Mouse (Mus musculus): Measurements from ENCODE around the gene Fgr. TPM values are rescaled to one million over a fixed set of nuclear protein-coding genes. Genes with fewer than 3 reads are reported as not detected.

Gene Fgr
- polyA plus RNA-seq, 1 experiment from 2014 or later: 0.08 TPM

DNA sequence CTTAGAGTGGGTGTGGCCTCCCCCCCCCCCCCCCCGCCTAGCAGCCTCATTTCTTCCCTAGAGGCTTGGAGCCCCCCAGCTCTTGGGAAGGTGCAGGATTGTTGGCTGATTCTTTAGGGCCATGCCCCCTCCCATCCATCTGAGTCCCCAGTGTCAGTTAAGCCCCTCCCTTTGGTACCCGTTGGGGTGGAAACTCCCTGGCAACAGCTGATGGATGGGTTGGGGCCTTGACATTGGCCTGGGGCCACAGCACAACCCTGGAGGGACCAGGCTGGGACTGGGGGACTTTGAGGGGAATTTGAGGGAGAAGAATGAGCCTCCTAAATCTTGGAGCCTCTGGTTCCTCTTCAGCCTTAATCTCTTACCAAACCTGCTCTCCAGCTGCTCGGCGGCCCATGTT, 50.5 kb downstream of the Fgr start:
- 27% methylated on average over 3 of the region's 4 CpGs for WGBS
- peak overlapping the region; percentile 81 for H3K27ac ChIP-seq

GRCm38 (mm10) chr4:133024969-133025685, 51.2 kb downstream of the Fgr start:
- Histone ChIP-seq H3K9me3 (replicated peaks) (no peaks in the 10 kb centered on the region), H3K4me1 (peaks cover 81% of the 10 kb centered on the region), H3K9ac (peak overlapping the region; percentile 46), H3K36me3 (0 out of 2 replicates have a peak, but pooled peaks cover 7% of the 10 kb centered on the region), H3K4me2 (replicated peaks) (peak overlapping the region; percentile 22), H3K27me3 (no peaks in the 10 kb centered on the region), H3K4me3 (no peak overlapping the region), H3K27ac (peak overlapping the region; percentile 81)
- 0 out of 2 replicates have a peak, but pooled peaks have one; percentile 16 for ATAC-seq (ENCODE audit: low FRiP score)
- WGBS: 22% methylated on average over 9 of the region's 10 CpGs

More for the DNA sequence above, 50.5 kb downstream of the Fgr start:
- no peak overlapping the region for H3K4me3 ChIP-seq
- 0 out of 2 replicates have a peak overlapping the region, but pooled peaks have one; percentile 22 for H3K4me2 ChIP-seq (replicated peaks)
- 0 out of 2 replicates have a peak, but pooled peaks cover 7% of the 10 kb centered on the region for H3K36me3 ChIP-seq
- no peak overlapping the region for H3K9ac ChIP-seq
- H3K4me1 ChIP-seq: peaks cover 81% of the 10 kb centered on the region
- no peaks in the 10 kb centered on the region for H3K27me3 ChIP-seq
- H3K9me3 ChIP-seq (replicated peaks): no peaks in the 10 kb centered on the region
- no peak for ATAC-seq (ENCODE audit: low FRiP score)

DNA sequence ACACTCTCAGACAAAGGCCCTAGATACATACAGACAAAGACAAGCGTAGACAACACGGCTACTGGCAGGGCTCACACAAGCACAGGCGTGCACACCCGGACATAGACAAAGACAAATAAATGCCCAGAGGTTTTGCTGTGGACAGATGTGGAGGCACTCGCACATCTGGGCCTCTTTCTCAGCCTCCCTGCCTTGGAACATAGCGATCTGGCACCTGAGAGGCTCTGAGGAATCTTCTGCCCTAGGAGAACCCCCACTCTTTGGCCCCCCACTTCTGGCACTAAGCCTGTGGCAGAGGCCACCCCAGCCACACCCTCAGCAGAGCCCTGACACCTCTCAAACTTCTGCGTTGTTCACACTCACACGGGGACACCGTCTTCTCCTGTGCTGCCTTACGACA, 52.4 kb downstream of the Fgr start:
- Histone ChIP-seq H3K9me3 (replicated peaks) (no peaks in the 10 kb centered on the region), H3K4me3 (no peak overlapping the region), H3K9ac (0 out of 2 replicates have a peak overlapping the region, but pooled peaks have one; percentile 19), H3K4me2 (replicated peaks) (0 out of 2 replicates have a peak overlapping the region, but pooled peaks have one; percentile 13), H3K27me3 (no peaks in the 10 kb centered on the region), H3K4me1 (peaks cover 71% of the 10 kb centered on the region), H3K27ac (peak overlapping the region; percentile 81), H3K36me3 (0 out of 2 replicates have a peak, but pooled peaks cover 7% of the 10 kb centered on the region)
- 67% methylated on average over 10 of the region's 10 CpGs for WGBS
- no peak for ATAC-seq (ENCODE audit: low FRiP score)

GRCm38 (mm10) chr4:133026826-133027375, 53.0 kb downstream of the Fgr start:
- no peak for ATAC-seq (ENCODE audit: low FRiP score)
- 24% methylated on average over 2 of the region's 2 CpGs for WGBS
- 0 out of 2 replicates have a peak, but pooled peaks cover 7% of the 10 kb centered on the region for H3K36me3 ChIP-seq
- peaks cover 64% of the 10 kb centered on the region for H3K4me1 ChIP-seq
- no peaks in the 10 kb centered on the region for H3K27me3 ChIP-seq
- H3K9ac ChIP-seq: 0 out of 2 replicates have a peak overlapping the region, but pooled peaks have one; percentile 19
- no peak overlapping the region for H3K4me3 ChIP-seq
- no peaks in the 10 kb centered on the region for H3K9me3 ChIP-seq (replicated peaks)
- H3K4me2 ChIP-seq (replicated peaks): 0 out of 2 replicates have a peak overlapping the region, but pooled peaks have one; percentile 13
- peak overlapping the region; percentile 81; the same call in 1 of the 2 replicates for H3K27ac ChIP-seq

- 73% methylated on average over 10 of the region's 10 CpGs for WGBS
- Histone ChIP-seq H3K27ac (no peak overlapping the region), H3K9ac (no peak overlapping the region), H3K27me3 (no peaks in the 10 kb centered on the region), H3K4me1 (peaks cover 56% of the 10 kb centered on the region), H3K4me3 (no peak overlapping the region), H3K36me3 (0 out of 2 replicates have a peak, but pooled peaks cover 7% of the 10 kb centered on the region), H3K4me2 (replicated peaks) (no peak overlapping the region), H3K9me3 (replicated peaks) (no peaks in the 10 kb centered on the region)
- ATAC-seq (ENCODE audit: low FRiP score): no peak
These were observed 53.8 kb downstream of the Fgr start for GRCm38 (mm10) chr4:133027721-133028120.

GRCm38 (mm10) chr4:133028193-133028592, 54.3 kb downstream of the Fgr start:
- Histone ChIP-seq H3K27me3 (no peaks in the 10 kb centered on the region), H3K27ac (no peak overlapping the region), H3K4me3 (no peak overlapping the region), H3K9me3 (replicated peaks) (no peaks in the 10 kb centered on the region), H3K4me1 (peaks cover 51% of the 10 kb centered on the region), H3K9ac (no peak overlapping the region), H3K36me3 (0 out of 2 replicates have a peak, but pooled peaks cover 7% of the 10 kb centered on the region), H3K4me2 (replicated peaks) (no peak overlapping the region)
- ATAC-seq (ENCODE audit: low FRiP score): no peak
- 90% methylated on average over 6 of the region's 6 CpGs for WGBS

GRCm38 (mm10) chr4:133028875-133029274, 55.0 kb downstream of the Fgr start:
- Histone ChIP-seq H3K9ac (no peak overlapping the region), H3K27me3 (no peaks in the 10 kb centered on the region), H3K4me3 (no peak overlapping the region), H3K9me3 (replicated peaks) (no peaks in the 10 kb centered on the region), H3K27ac (no peak overlapping the region), H3K36me3 (0 out of 2 replicates have a peak, but pooled peaks cover 7% of the 10 kb centered on the region), H3K4me2 (replicated peaks) (no peak overlapping the region), H3K4me1 (peaks cover 44% of the 10 kb centered on the region)
- 80% methylated on average over 6 of the region's 6 CpGs for WGBS
- ATAC-seq (ENCODE audit: low FRiP score): no peak

- no peaks in the 10 kb centered on the region for H3K9me3 ChIP-seq (replicated peaks)
These were observed 58.7 kb downstream of the Fgr start for GRCm38 (mm10) chr4:133032410-133033095.

GRCm38 (mm10) chr4:133034478-133034877, 60.6 kb downstream of the Fgr start:
- no peak for ATAC-seq (ENCODE audit: low FRiP score)
- H3K27ac ChIP-seq: no peak overlapping the region
- no peaks in the 10 kb centered on the region for H3K9me3 ChIP-seq (replicated peaks)
- no peak overlapping the region for H3K4me2 ChIP-seq (replicated peaks)
- H3K36me3 ChIP-seq: no peaks in the 10 kb centered on the region
- H3K4me1 ChIP-seq: peaks cover 32% of the 10 kb centered on the region
- H3K27me3 ChIP-seq: peaks cover 24% of the 10 kb centered on the region
- no peak overlapping the region for H3K4me3 ChIP-seq
- 77% methylated on average over 10 of the region's 10 CpGs for WGBS
- H3K9ac ChIP-seq: no peak overlapping the region

More at GRCm38 (mm10) chr4:133032410-133033095, 58.7 kb downstream of the Fgr start:
- no peak overlapping the region for H3K4me3 ChIP-seq
- no peak for ATAC-seq (ENCODE audit: low FRiP score)
- H3K27ac ChIP-seq: no peak overlapping the region
- no peak overlapping the region for H3K4me2 ChIP-seq (replicated peaks)
- no peaks in the 10 kb centered on the region for H3K36me3 ChIP-seq
- H3K9ac ChIP-seq: no peak overlapping the region
- WGBS: 92% methylated on average over 8 of the region's 8 CpGs
- peaks cover 18% of the 10 kb centered on the region for H3K27me3 ChIP-seq
- peaks cover 19% of the 10 kb centered on the region for H3K4me1 ChIP-seq

- 86% methylated on average over 1 of the region's 1 CpGs for WGBS
- no peak for ATAC-seq (ENCODE audit: low FRiP score)
These were observed 61.6 kb downstream of the Fgr start for GRCm38 (mm10) chr4:133035446-133035845.

DNA sequence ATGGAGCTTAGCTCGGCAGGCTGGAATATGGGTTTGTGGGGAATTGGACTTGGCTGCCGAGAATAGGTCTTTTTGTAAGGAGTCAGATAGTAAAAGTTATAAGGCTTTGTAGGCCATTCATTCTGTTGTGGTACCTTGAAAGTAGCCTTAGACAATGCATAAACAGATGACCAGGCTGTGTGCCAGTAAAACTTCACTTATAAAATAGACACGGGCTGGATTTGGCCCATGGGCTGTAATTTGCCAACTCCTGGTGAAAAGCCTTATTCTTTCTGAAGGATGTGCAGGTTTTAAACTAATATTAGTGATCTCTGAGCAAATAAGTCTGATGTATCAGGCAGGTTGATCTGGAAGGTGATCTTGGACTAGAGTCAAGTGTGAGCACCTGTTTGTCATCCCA, 62.1 kb downstream of the Fgr start:
- Histone ChIP-seq H3K27me3 (peaks cover 33% of the 10 kb centered on the region), H3K4me1 (peaks cover 37% of the 10 kb centered on the region), H3K9me3 (replicated peaks) (no peaks in the 10 kb centered on the region), H3K4me3 (no peak overlapping the region), H3K36me3 (no peaks in the 10 kb centered on the region), H3K4me2 (replicated peaks) (no peak overlapping the region), H3K27ac (no peak overlapping the region), H3K9ac (no peak overlapping the region)
- 83% methylated on average over 3 of the region's 3 CpGs for WGBS
- ATAC-seq (ENCODE audit: low FRiP score): no peak

More at GRCm38 (mm10) chr4:133035446-133035845, 61.6 kb downstream of the Fgr start:
- H3K9me3 ChIP-seq (replicated peaks): no peaks in the 10 kb centered on the region
- peaks cover 34% of the 10 kb centered on the region for H3K4me1 ChIP-seq
- no peaks in the 10 kb centered on the region for H3K36me3 ChIP-seq
- H3K4me2 ChIP-seq (replicated peaks): no peak overlapping the region
- H3K27ac ChIP-seq: no peak overlapping the region; the same call in 1 of the 2 replicates
- no peak overlapping the region for H3K9ac ChIP-seq
- no peak overlapping the region for H3K4me3 ChIP-seq
- peaks cover 29% of the 10 kb centered on the region for H3K27me3 ChIP-seq

- H3K27ac ChIP-seq: no peak overlapping the region
- H3K4me2 ChIP-seq (replicated peaks): peak overlapping the region; percentile 100; the same call in 1 of the 2 replicates
- no peak overlapping the region for H3K4me3 ChIP-seq
- no peak for ATAC-seq (ENCODE audit: low FRiP score)
- H3K27me3 ChIP-seq: peaks cover 33% of the 10 kb centered on the region
- peaks cover 50% of the 10 kb centered on the region for H3K4me1 ChIP-seq
- no peaks in the 10 kb centered on the region for H3K36me3 ChIP-seq
- no peaks in the 10 kb centered on the region for H3K9me3 ChIP-seq (replicated peaks)
- no peak overlapping the region for H3K9ac ChIP-seq
- 29% methylated on average over 9 of the region's 9 CpGs for WGBS
These were observed 63.4 kb downstream of the Fgr start for GRCm38 (mm10) chr4:133037293-133037692.
